Mouse (Mus musculus) CD4-positive helper T cell, adult 2 months (primary cell): ENCODE results near the gene Lmo4.

ENCODE experiments used
- DNase-seq: peaks from one replicate; pipeline ENCODE4 v3.0.0-alpha.2; 2012; ENCODE audit warnings: low read depth, missing footprints, low spot score

Lmo4 gene

GRCm38 (mm10) chr3:144204413-144205311 lies at the start of gene Lmo4:
Gene Lmo4, minus strand, starts transcription at chr3:144205220.
- peak; percentile 86 for DNase-seq

- DNase-seq: no peak
These were observed 49.3 kb upstream of the Lmo4 start for GRCm38 (mm10) chr3:144254281-144254680.

DNA sequence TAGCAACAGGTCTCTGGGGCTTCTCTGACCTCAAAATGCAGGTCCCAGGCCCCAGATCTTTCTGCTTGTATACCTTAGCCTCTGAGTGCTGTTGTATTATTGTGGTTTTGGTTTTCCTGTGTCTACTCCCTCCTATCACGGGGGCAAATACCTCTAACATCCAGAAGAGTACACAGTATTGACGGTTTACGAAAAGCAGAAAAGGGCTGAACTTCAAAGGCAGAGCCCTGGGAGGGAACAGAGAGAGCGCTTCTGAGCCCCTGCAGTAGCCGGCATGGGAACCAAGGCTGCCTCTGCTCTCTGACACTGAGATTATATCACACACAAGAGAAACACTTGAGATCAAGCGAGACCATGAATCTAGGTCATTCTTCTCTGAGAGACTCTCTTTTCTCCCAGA lies 48.0 kb upstream of the Lmo4 start:
- DNase-seq: peak; percentile 59

DNA sequence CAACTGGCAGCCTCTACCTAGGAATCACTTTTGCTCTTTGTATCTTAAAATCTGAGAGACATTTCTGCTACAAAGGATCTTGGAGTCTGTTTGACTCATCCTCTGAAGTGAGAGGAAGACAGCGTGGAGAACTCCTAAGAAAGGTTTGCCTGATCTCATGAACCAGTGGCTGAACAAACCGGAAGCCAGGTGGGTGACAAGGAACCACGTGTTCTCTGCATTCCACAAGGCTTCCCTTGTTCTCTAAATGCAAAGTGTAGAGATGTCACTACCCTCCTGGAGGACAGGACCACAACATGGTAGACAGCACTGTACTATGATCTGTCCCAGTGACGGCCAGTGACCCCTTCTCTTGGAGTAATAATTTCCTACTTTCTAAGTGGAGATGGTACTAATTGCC lies 47.1 kb upstream of the Lmo4 start:
- DNase-seq: no peak

DNA sequence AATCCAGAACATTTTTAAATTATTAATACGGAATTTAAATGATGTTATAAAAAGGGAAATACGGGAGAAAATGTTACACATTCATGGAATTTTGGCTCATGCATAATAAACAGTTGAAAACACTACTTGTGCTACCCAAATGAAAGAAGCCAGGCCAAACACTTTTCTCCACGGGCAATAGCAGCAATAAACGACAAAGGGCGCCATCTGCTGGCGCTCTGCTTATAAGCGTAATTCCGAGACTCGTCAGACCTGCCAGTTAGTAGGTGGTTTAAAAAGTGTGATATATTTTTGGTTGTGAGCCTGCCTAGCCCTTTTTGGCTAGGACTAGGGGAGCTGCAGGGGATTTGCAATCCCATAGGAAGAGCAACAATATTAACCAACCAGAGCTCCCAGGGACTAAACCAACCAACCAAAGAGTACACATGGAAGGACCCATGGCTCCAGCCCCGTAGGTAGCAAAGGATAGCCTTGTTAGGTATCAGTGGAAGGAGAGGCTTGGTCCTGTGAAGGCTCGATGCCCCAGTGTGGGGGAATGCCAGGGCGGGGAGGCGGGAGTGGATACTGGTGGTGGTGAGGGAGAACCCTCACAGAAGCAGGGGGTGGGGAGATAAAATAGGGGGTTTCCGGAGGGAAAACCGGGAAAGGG lies 37.1 kb upstream of the Lmo4 start:
- peak; percentile 77 for DNase-seq

DNA sequence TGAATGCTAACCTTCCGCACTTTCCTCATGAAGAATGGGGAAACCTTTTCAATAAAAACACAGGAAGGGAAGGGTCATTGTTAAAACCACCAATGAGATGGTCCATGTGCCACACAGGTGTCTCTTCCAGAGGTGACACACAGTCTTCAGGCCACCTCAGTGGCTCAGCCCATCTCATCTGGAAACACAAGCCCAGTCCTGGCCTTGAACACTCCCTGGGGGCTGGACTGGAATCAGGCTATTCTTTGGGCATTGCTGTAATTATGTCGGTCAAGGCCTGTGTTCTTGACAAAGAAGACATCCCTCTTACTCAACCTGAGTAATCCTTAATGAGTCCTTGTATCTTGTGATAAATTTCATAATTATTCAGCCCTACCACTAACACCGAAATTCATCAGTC lies 36.1 kb upstream of the Lmo4 start:
- DNase-seq: no peak

DNA sequence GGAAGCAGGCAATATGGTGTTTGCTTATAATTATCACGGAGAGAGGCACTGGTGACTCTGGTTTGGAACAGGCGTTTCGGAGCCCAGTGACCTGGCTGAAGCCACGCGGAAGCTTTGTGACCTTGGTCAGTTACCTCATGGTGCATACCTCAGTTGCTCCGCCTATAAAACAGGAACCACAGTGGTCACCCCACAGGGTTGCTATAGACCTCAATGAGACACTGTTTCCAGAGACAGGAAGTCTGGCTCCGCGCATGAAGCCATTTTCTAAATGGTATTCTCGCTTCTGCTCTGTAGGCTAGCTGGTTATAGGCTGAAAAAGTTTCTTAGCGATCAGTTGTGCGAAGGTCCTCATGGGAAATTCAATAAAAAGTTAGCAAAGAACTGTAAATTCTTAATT lies 33.5 kb upstream of the Lmo4 start:
- no peak for DNase-seq

DNA sequence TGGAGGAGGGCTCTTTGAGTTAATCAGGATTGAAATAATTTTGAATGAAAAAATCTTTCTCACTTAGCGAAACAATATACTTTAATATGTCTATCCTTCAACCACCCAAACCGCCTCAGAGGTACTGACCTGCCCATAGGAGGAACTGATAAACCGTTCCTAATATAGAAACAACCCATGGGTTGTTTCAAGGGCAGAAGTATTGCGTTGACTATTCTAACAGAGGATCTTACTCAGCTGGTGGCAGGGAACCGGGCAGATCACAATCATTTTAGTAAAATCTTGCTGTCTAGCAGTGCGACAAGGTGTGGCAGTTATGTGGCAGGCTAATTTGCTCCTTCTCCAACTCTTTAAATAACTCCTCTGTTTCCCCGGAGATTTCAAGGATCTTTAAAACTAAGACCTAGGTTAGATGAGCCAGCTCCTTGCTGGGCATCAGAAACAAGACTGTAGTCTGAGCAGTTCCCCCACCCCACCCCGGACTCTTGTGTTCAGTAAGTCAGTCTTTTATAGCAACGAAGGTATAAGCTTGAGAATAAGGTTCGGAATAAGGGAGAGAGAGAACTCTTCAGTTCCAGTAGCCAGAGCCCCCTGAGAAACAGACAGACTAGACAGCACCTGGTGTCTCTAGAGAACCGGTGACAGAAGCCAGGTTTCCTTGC lies 27.5 kb upstream of the Lmo4 start:
- no peak for DNase-seq

DNA sequence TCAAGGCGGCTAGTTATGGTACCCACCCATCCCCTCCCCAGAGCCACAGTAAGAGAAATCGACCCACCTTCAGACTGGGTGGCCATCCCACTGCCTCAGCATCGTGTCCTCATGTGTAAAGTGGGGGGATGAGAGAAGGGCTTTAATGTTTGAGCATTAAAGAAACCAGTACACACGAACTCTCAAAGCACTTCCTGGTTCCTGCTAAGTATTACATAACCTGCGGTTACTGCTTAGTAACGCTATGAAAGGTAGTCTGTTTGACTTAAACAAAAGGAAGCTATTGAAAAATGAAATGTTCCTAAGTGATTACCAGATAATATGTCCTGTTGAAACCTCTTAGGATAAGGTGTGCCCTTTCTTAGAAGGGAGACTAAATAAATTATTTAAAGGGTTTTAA lies 26.9 kb upstream of the Lmo4 start:
- DNase-seq: peak; percentile 82

DNA sequence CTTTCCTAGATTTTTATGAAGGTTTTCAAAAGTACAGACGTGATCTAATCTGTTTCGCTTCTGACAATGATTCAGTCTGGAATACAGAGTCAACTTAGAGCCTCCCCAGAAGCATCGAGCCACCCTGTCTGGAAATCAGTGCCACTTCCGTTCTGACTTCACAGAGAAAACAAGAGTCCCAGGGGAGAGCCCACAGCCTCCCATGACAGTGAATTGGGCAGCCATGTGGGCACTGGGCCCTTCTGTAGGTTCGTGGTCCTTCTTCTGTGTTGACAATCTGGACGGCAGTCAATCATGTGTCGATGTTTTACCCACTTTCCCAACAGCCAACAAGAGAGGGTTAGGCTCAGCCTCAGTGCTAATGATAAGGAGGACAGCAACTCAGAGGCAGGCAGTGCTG lies 26.4 kb upstream of the Lmo4 start:
- no peak for DNase-seq

DNA sequence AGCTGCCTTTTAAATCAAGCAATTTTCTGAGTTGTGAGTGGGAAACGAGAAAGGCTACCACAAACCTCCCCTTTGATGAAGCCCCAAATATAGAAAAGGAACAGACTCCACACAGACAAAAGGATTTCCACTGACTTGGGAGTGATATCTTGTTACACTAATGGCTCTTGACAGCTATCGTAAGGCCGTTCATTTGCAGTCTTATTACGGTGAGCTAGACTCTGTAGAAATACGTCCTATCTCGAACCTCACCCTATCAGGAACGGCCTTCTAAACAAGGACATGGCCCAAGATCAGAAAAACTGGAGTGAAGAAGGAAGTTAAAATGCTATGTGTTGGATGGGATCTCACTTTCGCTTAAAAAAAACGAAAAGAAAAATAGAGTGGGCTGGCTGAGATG lies 25.0 kb upstream of the Lmo4 start:
- DNase-seq: no peak

DNA sequence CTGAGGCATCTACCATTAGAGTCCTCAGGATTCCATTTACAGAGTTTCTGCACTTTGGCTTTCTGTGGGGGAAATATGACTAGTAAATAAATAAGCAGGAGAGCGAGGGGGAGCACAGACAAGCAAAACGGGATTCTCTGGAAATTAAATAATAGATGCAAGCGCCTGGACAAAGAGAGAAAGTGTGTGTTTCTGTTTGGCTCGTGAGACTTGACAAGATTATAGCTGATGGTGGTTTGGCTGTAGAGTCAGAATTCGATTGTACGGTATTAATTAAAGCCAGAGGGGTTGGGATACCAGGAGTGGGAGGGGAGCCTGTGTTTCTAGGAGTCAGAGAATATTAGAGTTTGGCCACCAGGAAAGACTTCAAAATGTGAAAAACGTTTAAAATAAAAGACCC lies 24.3 kb upstream of the Lmo4 start:
- DNase-seq: no peak

DNA sequence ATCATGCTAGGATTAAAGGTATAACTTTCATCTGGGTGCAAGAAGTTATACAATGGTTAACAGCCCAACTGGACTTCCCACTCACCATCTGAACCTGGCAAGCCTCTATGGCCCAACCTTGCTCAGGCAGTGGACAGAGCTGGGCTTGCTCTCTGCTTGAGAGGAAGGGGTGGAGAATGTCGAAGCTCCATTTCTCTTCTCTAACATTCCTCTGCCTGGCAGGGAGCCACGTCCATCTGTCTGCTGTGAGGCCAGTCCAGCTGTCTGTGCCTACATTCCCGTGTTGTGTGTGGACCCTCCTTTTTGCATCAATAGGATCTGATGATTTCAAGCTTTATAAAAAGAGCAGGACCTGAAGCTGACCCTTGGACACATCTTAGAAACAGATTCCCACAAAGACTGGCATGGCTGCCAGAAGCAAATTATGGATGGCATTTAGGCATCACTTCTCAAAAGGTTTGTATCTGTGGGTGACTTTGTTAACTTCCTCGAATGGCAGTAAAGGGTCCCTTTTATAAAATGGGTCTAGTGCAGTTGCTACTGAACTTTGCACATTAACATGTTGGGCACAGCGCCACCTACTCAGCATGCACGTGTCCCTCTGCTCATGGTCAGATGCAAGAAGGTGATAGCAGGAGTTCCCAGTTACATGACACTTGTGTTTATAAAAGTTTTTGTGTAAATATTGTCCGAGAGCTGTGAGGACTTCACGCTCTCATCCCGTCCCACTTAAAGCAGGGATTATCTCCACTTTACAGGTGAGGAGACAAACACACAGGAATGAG lies 20.6 kb upstream of the Lmo4 start:
- DNase-seq: no peak

GRCm38 (mm10) chr3:144224594-144224993 lies 19.6 kb upstream of the Lmo4 start:
- no peak for DNase-seq

GRCm38 (mm10) chr3:144223377-144224105 lies 18.5 kb upstream of the Lmo4 start:
- no peak for DNase-seq

- DNase-seq: no peak
These were observed 17.4 kb upstream of the Lmo4 start for GRCm38 (mm10) chr3:144222381-144222780.

- DNase-seq: peak; percentile 72
These were observed 2.5 kb upstream of the Lmo4 start for GRCm38 (mm10) chr3:144207498-144207897.

- DNase-seq: no peak
These were observed 1.9 kb upstream of the Lmo4 start for GRCm38 (mm10) chr3:144206942-144207341.

GRCm38 (mm10) chr3:144206261-144206660 lies 1.2 kb upstream of the Lmo4 start:
- DNase-seq: no peak

DNA sequence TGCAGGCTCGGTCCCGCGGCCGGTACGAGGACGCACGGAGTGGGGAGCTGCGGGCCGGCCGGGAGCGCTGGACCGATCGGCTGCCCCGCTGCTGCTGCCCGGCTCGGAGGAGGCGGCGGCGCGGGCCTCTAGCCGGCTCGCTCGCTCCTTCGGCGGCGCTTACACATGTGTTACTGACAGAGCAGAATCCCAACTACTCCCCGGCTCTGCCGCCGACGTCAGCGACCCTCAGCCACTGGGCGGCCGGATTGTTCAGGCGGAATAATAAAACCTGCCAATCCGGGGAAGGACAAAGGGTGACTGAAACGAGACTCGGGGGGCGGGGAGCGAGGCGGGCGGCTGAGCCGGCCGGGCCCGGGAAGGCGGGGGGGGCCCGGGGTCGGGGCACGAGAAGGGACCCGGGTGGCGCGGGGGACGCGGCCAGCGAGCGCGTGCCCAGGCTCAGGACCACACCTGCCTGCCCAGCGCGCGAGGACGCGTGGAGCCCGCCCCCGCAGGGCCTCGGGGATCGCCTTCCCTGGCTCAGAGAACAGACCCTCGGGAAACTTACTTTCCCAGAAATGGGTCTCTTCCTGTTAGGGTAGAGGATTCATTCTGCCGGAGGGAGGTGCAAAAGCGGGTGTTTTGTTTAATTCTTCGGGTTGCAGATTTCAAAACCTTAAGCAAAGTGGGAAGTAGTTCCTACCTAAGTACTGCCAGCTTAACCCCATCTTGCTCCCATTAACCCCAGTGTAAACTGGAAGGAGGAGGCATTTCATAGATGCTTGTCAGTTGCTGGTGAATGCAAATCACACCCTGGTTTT lies 532 bp upstream of the Lmo4 start:
- peak; percentile 88 for DNase-seq
